Mouse (Mus musculus) neural tube, embryonic 12.5 days (tissue): ENCODE measurements at regions not wholly inside any gene's neighbourhood (a gene's known extent, or its start where the extent isn't known, plus 50 kb on each side); places are given as distances from the start of the nearest gene placed in this dataset.

Experiments
- ATAC-seq: fragments of 200-750 bp; cut with Nextera tagmentation; 2 replicates; pipeline ENCODE4 v1.8.0; 2017; ENCODE audit warnings: low read depth, mild to moderate bottlenecking, moderate TSS enrichment, moderate library complexity; ENCODE audit not compliant: low FRiP score
- H3K27ac ChIP-seq: fragments of 300-500 bp; sonication (generic); 2 replicates; pipeline ENCODE4 v1.5.1; 2016
- H3K27me3 ChIP-seq: fragments of 300-500 bp; sonication (generic); replicated peaks from 2 replicates; pipeline ENCODE4 v1.6.1; 2016; ENCODE audit warnings: mild to moderate bottlenecking
- H3K36me3 ChIP-seq: fragments of 300-500 bp; sonication (generic); 2 replicates; pipeline ENCODE4 v1.6.1; 2016; ENCODE audit warnings: mild to moderate bottlenecking
- H3K4me1 ChIP-seq: fragments of 300-500 bp; sonication (generic); 2 replicates; pipeline ENCODE4 v1.6.1; 2016
- H3K4me2 ChIP-seq: fragments of 300-500 bp; sonication (generic); replicated peaks from 2 replicates; pipeline ENCODE4 v1.6.1; 2016; ENCODE audit warnings: mild to moderate bottlenecking
- H3K4me3 ChIP-seq: fragments of 300-500 bp; sonication (generic); 2 replicates; pipeline ENCODE4 v1.5.1; 2016
- H3K9ac ChIP-seq: fragments of 300-500 bp; sonication (generic); 2 replicates; pipeline ENCODE4 v1.6.1; 2016; ENCODE audit warnings: mild to moderate bottlenecking
- H3K9me3 ChIP-seq: fragments of 300-500 bp; sonication (generic); 2 replicates; pipeline ENCODE4 v1.6.1; 2016; ENCODE audit warnings: mild to moderate bottlenecking
- whole genome bisulfite sequencing: fragments of 180-500 bp; shearing (Covaris S2); methylation state at CpG from one replicate; pipeline ENCODE4 v1.1.7; 2016; 5-methylcytosine and 5-hydroxymethylcytosine counted together

GRCm38 (mm10) chr6:93349936-93350700 lies 406.8 kb upstream of the Adamts9 start:
- Histone ChIP-seq H3K4me3 (no peak overlapping the region), H3K27ac (no peak overlapping the region), H3K4me2 (no peak overlapping the region), H3K4me1 (no peaks in the 10 kb centered on the region), H3K27me3 (no peaks in the 10 kb centered on the region), H3K9me3 (no peaks in the 10 kb centered on the region), H3K9ac (no peak overlapping the region), H3K36me3 (no peaks in the 10 kb centered on the region)
- 61% methylated on average over 7 of the region's 7 CpGs for WGBS
- no peak for ATAC-seq

GRCm38 (mm10) chr6:93348141-93348540 lies 404.8 kb upstream of the Adamts9 start:
- Histone ChIP-seq H3K9me3 (no peaks in the 10 kb centered on the region), H3K36me3 (no peaks in the 10 kb centered on the region), H3K9ac (no peak overlapping the region), H3K4me2 (no peak overlapping the region), H3K4me1 (no peaks in the 10 kb centered on the region), H3K27me3 (no peaks in the 10 kb centered on the region), H3K4me3 (no peak overlapping the region), H3K27ac (no peak overlapping the region)
- ATAC-seq = no peak
- WGBS = 88% methylated on average over 3 of the region's 3 CpGs

GRCm38 (mm10) chr6:93328683-93329082 lies 385.4 kb upstream of the Adamts9 start:
- Histone ChIP-seq H3K4me3 (no peak overlapping the region), H3K4me1 (no peaks in the 10 kb centered on the region), H3K36me3 (no peaks in the 10 kb centered on the region), H3K27me3 (no peaks in the 10 kb centered on the region), H3K4me2 (no peak overlapping the region), H3K27ac (no peak overlapping the region), H3K9ac (no peak overlapping the region), H3K9me3 (no peaks in the 10 kb centered on the region)
- ATAC-seq = no peak
- WGBS = 75% methylated on average over 2 of the region's 2 CpGs

- Histone ChIP-seq H3K9ac (no peak overlapping the region), H3K4me3 (no peak overlapping the region), H3K36me3 (no peaks in the 10 kb centered on the region), H3K9me3 (no peaks in the 10 kb centered on the region), H3K27me3 (no peaks in the 10 kb centered on the region), H3K27ac (no peak overlapping the region), H3K4me2 (no peak overlapping the region), H3K4me1 (no peaks in the 10 kb centered on the region)
- 62% methylated on average over 1 of the region's 1 CpGs for WGBS
- ATAC-seq = no peak
These were observed 384.6 kb upstream of the Adamts9 start for GRCm38 (mm10) chr6:93327930-93328329.

- ATAC-seq = no peak
- H3K4me3 ChIP-seq = no peak overlapping the region
- no peak overlapping the region for H3K4me2 ChIP-seq
- H3K36me3 ChIP-seq = no peaks in the 10 kb centered on the region
- no peak overlapping the region for H3K27ac ChIP-seq
- H3K9me3 ChIP-seq = no peaks in the 10 kb centered on the region
- H3K4me1 ChIP-seq = no peaks in the 10 kb centered on the region
- H3K27me3 ChIP-seq = no peaks in the 10 kb centered on the region
- 68% methylated on average over 3 of the region's 3 CpGs for WGBS
- H3K9ac ChIP-seq = no peak overlapping the region
These were observed 380.6 kb upstream of the Adamts9 start for GRCm38 (mm10) chr6:93323881-93324280.

- Histone ChIP-seq H3K36me3 (no peaks in the 10 kb centered on the region), H3K4me1 (no peaks in the 10 kb centered on the region), H3K27ac (no peak overlapping the region), H3K9ac (no peak overlapping the region), H3K27me3 (no peaks in the 10 kb centered on the region), H3K9me3 (no peaks in the 10 kb centered on the region), H3K4me2 (no peak overlapping the region), H3K4me3 (no peak overlapping the region)
- WGBS = 61% methylated on average over 5 of the region's 5 CpGs
- no peak for ATAC-seq
These were observed 371.3 kb upstream of the Adamts9 start for GRCm38 (mm10) chr6:93314625-93315024.

- H3K4me1 ChIP-seq = no peaks in the 10 kb centered on the region
- no peak for ATAC-seq
- H3K4me2 ChIP-seq = no peak overlapping the region
- H3K4me3 ChIP-seq = no peak overlapping the region
- no peaks in the 10 kb centered on the region for H3K36me3 ChIP-seq
- H3K9me3 ChIP-seq = no peaks in the 10 kb centered on the region
- WGBS = 53% methylated on average over 2 of the region's 2 CpGs
- H3K27ac ChIP-seq = no peak overlapping the region
- no peaks in the 10 kb centered on the region for H3K27me3 ChIP-seq
- no peak overlapping the region for H3K9ac ChIP-seq
These were observed 361.9 kb upstream of the Adamts9 start for GRCm38 (mm10) chr6:93305176-93305575.

GRCm38 (mm10) chr6:93297975-93298374 lies 354.7 kb upstream of the Adamts9 start:
- H3K27ac ChIP-seq = no peak overlapping the region
- WGBS = 21% methylated on average over 6 of the region's 6 CpGs
- no peaks in the 10 kb centered on the region for H3K27me3 ChIP-seq
- peak; percentile 76; the same call in 1 of the 2 replicates for ATAC-seq
- H3K4me1 ChIP-seq = no peaks in the 10 kb centered on the region; the same call in 1 of the 2 replicates
- H3K4me2 ChIP-seq = no peak overlapping the region
- no peak overlapping the region for H3K9ac ChIP-seq
- H3K4me3 ChIP-seq = no peak overlapping the region
- no peaks in the 10 kb centered on the region for H3K9me3 ChIP-seq
- H3K36me3 ChIP-seq = no peaks in the 10 kb centered on the region

- Histone ChIP-seq H3K27me3 (no peaks in the 10 kb centered on the region), H3K27ac (no peak overlapping the region), H3K9me3 (no peaks in the 10 kb centered on the region), H3K36me3 (no peaks in the 10 kb centered on the region), H3K4me3 (no peak overlapping the region), H3K4me1 (no peaks in the 10 kb centered on the region), H3K9ac (no peak overlapping the region), H3K4me2 (no peak overlapping the region)
- no peak for ATAC-seq
- WGBS = 80% methylated on average over 1 of the region's 1 CpGs
These were observed 348.4 kb upstream of the Adamts9 start for GRCm38 (mm10) chr6:93291711-93292110.

GRCm38 (mm10) chr6:93288421-93288820 lies 345.1 kb upstream of the Adamts9 start:
- Histone ChIP-seq H3K27ac (no peak overlapping the region), H3K9ac (no peak overlapping the region), H3K27me3 (no peaks in the 10 kb centered on the region), H3K4me2 (no peak overlapping the region), H3K36me3 (no peaks in the 10 kb centered on the region), H3K9me3 (no peaks in the 10 kb centered on the region), H3K4me1 (no peaks in the 10 kb centered on the region), H3K4me3 (no peak overlapping the region)
- ATAC-seq = no peak
- WGBS = 76% methylated on average over 4 of the region's 4 CpGs

GRCm38 (mm10) chr6:93285796-93286195 lies 342.5 kb upstream of the Adamts9 start:
- Histone ChIP-seq H3K9ac (no peak overlapping the region), H3K4me3 (no peak overlapping the region), H3K36me3 (no peaks in the 10 kb centered on the region), H3K4me2 (no peak overlapping the region), H3K4me1 (no peaks in the 10 kb centered on the region), H3K27me3 (no peaks in the 10 kb centered on the region), H3K27ac (no peak overlapping the region), H3K9me3 (no peaks in the 10 kb centered on the region)
- ATAC-seq = no peak
- 89% methylated on average over 2 of the region's 2 CpGs for WGBS

GRCm38 (mm10) chr6:93281530-93281929 lies 338.2 kb upstream of the Adamts9 start:
- Histone ChIP-seq H3K4me2 (no peak overlapping the region), H3K27me3 (no peaks in the 10 kb centered on the region), H3K36me3 (no peaks in the 10 kb centered on the region), H3K27ac (no peak overlapping the region), H3K9ac (no peak overlapping the region), H3K4me3 (no peak overlapping the region), H3K4me1 (no peaks in the 10 kb centered on the region), H3K9me3 (no peaks in the 10 kb centered on the region)
- WGBS = 86% methylated on average over 1 of the region's 1 CpGs
- no peak for ATAC-seq

GRCm38 (mm10) chr6:93273917-93274513 lies 330.7 kb upstream of the Adamts9 start:
- H3K4me3 ChIP-seq = no peak overlapping the region
- no peaks in the 10 kb centered on the region for H3K27me3 ChIP-seq
- no peak overlapping the region for H3K4me2 ChIP-seq
- no peaks in the 10 kb centered on the region for H3K4me1 ChIP-seq
- no peaks in the 10 kb centered on the region for H3K9me3 ChIP-seq
- no peaks in the 10 kb centered on the region for H3K36me3 ChIP-seq
- ATAC-seq = no peak
- H3K9ac ChIP-seq = no peak overlapping the region
- WGBS = 80% methylated on average over 12 of the region's 12 CpGs
- H3K27ac ChIP-seq = no peak overlapping the region
